Mouse (Mus musculus): ENCODE measurements around the gene Gipr.

- TF ChIP-seq CTCF (IDR thresholded peaks at IDR 0.05) (no peak), POLR2A (IDR thresholded peaks at IDR 0.05; ENCODE audit: insufficient read depth, low read depth, low read length) (no peak), EP300 (IDR thresholded peaks at IDR 0.05; ENCODE audit: insufficient read depth, low read depth, low read length) (no peak)
These were observed 58.5 kb downstream of the Gipr start for GRCm38 (mm10) chr7:19107436-19107835.

Measured in heart, adult 2 months (tissue).